Mouse (Mus musculus) liver, embryonic 16.5 days (tissue): ENCODE data around the gene Zscan21. TPM values are rescaled to one million over a fixed set of nuclear protein-coding genes. Genes with fewer than 3 reads are reported as not detected.

ENCODE experiments used
- ATAC-seq: fragments of 200-750 bp; cut with Nextera tagmentation; 2 replicates; pipeline ENCODE4 v1.8.0; 2017; ENCODE audit warnings: low read depth, mild to moderate bottlenecking, moderate number of reproducible peaks, moderate library complexity
- H3K27ac ChIP-seq: fragments of 300-500 bp; sonication (generic); 2 replicates; pipeline ENCODE4 v1.5.1; 2014; ENCODE audit warnings: mild to moderate bottlenecking, low read length
- H3K27me3 ChIP-seq: fragments of 300-500 bp; sonication (generic); 2 replicates; pipeline ENCODE4 v1.6.1; 2014; ENCODE audit warnings: low read depth, low read length, mixed read lengths; ENCODE audit not compliant: control insufficient read depth, insufficient read depth
- H3K36me3 ChIP-seq: fragments of 300-500 bp; sonication (generic); 2 replicates; pipeline ENCODE4 v1.6.1; 2014; ENCODE audit warnings: mild to moderate bottlenecking; ENCODE audit not compliant: control insufficient read depth, insufficient read depth
- H3K4me1 ChIP-seq: fragments of 300-500 bp; sonication (generic); 2 replicates; pipeline ENCODE4 v1.6.1; 2014; ENCODE audit warnings: low read depth, low read length, mixed read lengths; ENCODE audit not compliant: control insufficient read depth
- H3K4me2 ChIP-seq: fragments of 300-500 bp; sonication (generic); 2 replicates; pipeline ENCODE4 v1.6.1; 2014; ENCODE audit warnings: low read depth, low read length, mixed read lengths
- H3K4me3 ChIP-seq: fragments of 300-500 bp; sonication (generic); 2 replicates; pipeline ENCODE4 v1.5.1; 2014; ENCODE audit warnings: low read depth, mild to moderate bottlenecking, low read length
- H3K9ac ChIP-seq: fragments of 300-500 bp; sonication (generic); 2 replicates; pipeline ENCODE4 v1.6.1; 2014; ENCODE audit warnings: low read depth, low read length
- H3K9me3 ChIP-seq: fragments of 300-500 bp; sonication (generic); replicated peaks from 2 replicates; pipeline ENCODE4 v1.6.1; 2016; ENCODE audit warnings: low read length; ENCODE audit not compliant: control insufficient read depth
- WGBS: fragments of 180-500 bp; shearing (Covaris S2); extraction: QIAGEN DNeasy Blood & Tissue Kit; methylation state at CpG from one replicate; pipeline ENCODE4 v1.1.7; 2014; ENCODE audit not compliant: insufficient replicate concordance; 5-methylcytosine and 5-hydroxymethylcytosine counted together
- polyA plus RNA-seq: library from polyadenylated mRNA; unstranded; fragments of >200 nt; fragmentation: Nextera tagmentation; extraction: Ambion mirVana; gene quantifications from 2 replicates; pipeline ENCODE4 v1.2.1, GENCODE M21; 2015

Zscan21 gene
- polyA plus RNA-seq, 1 experiment from 2014 or later: 14.6 TPM

DNA sequence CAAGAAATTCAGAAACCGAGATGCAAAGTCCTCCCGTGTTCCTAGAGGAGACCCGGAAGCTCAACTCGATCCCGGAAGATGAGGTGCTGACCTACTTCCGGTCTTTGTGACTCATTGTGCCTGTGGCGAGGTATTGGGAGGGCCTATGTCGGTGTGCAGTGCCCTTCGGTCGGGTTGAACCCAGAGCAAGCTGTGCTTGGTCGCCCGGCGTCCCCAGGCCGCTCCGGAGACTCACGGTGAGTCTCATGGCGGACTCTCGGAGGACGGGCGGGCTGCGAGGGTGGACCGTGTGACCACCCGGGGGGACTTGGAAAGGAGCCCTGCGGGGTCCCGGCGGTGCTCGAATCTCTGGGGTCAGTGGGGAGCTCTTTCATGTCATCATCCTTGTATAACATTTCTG lies 31.7 kb upstream of the Zscan21 start, which contains the start of gene Zkscan1:
Zkscan1 (plus strand) TSS at position 89 of the 400 bp plus-strand sequence.
- no peaks in the 10 kb centered on the region for H3K9me3 ChIP-seq
- H3K9ac ChIP-seq: peak within 1 kb of the TSS; percentile 83
- peak; percentile 89 for ATAC-seq
- H3K4me1 ChIP-seq: peaks cover 32% of the 10 kb centered on the region
- peak within 1 kb of the TSS; percentile 68 for H3K27ac ChIP-seq
- H3K4me3 ChIP-seq: peak within 1 kb of the TSS; percentile 78
- 0% methylated on average over 27 of the region's 27 CpGs for WGBS
- H3K36me3 ChIP-seq: no peaks in the 10 kb centered on the region
- H3K4me2 ChIP-seq: peak within 1 kb of the TSS; percentile 83
- no peaks in the 10 kb centered on the region for H3K27me3 ChIP-seq

DNA sequence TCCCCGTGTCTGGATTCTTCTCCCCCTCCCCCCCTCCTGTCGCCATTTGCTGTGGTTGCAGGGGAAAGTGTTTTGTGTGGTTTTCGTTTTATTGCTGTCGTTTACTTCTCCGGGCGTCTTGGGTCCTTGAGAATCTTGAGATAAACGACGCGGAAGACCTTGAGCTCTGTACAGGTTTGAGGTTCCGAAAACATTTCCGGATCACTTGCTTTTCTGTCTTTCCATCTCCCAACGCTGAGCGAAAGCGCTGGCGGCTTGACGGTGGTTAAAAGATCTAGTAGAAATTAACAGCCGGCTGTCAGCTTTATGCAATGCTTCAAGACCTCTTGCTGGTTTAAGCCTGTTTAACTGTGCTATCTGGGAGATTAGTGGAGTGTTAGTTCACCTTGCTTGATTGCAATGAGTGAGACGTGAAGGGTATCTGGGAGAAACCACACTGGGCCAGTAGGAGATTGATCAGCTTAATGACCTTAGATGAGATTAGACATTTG lies 31.2 kb upstream of the Zscan21 start:
- WGBS: under 1% methylated on average over 18 of the region's 18 CpGs
- ATAC-seq: no peak
- Histone ChIP-seq H3K27me3 (no peaks in the 10 kb centered on the region), H3K27ac (peak overlapping the region; percentile 68), H3K4me3 (peak overlapping the region; percentile 78), H3K4me2 (peak overlapping the region; percentile 83), H3K36me3 (no peaks in the 10 kb centered on the region), H3K9me3 (no peaks in the 10 kb centered on the region), H3K4me1 (peaks cover 33% of the 10 kb centered on the region), H3K9ac (peak overlapping the region; percentile 83)

DNA sequence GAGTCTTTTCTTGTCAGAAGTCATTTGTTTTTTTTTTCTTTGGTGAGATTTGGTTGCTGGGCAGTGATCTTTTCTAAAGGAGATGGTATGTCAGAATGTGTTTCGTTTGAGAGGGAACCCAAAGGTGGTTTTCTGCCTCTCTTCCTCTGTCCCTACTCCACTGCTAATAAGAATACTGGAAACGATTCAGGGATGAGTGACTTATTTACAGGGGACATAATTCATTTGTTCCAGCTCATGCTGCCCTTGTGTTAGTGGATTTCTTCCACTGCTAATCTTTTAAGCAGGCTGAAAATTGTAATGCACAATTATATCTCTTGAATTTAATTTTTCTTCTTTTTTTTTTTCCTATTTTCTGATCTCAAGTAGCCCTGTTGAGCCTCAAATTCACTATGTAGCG lies 29.9 kb upstream of the Zscan21 start:
- 63% methylated on average over 3 of the region's 3 CpGs for WGBS
- Histone ChIP-seq H3K27ac (no peak overlapping the region), H3K9ac (no peak overlapping the region), H3K27me3 (no peaks in the 10 kb centered on the region), H3K9me3 (no peaks in the 10 kb centered on the region), H3K4me1 (peaks cover 33% of the 10 kb centered on the region), H3K36me3 (no peaks in the 10 kb centered on the region), H3K4me2 (0 out of 2 replicates have a peak overlapping the region, but pooled peaks have one; percentile 83), H3K4me3 (no peak overlapping the region)
- ATAC-seq: no peak

DNA sequence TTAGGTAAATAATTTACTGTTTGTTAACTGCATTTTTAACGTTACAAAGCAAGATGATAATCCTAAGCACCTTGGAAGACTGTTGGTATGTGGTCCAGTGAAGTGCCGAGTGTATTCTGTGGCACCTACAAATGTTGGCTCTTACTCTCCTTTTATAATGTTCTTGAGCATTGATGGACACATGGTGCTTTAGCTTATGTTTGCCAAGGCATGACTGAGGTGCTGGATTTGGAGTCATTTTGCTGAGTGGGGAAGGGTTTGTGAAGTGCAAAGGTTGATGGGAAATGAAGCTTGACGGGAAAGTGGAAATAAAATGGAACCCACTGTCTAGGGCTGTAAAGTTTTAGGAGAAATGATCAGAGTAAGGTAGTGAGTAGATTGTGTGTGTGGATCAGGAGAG lies 28.3 kb upstream of the Zscan21 start:
- H3K27ac ChIP-seq: peak overlapping the region; percentile 53
- ATAC-seq: no peak
- H3K4me1 ChIP-seq: peaks cover 33% of the 10 kb centered on the region
- no peaks in the 10 kb centered on the region for H3K27me3 ChIP-seq
- H3K4me3 ChIP-seq: no peak overlapping the region
- peak overlapping the region; percentile 21; the same call in 1 of the 2 replicates for H3K4me2 ChIP-seq
- H3K9ac ChIP-seq: no peak overlapping the region
- no peaks in the 10 kb centered on the region for H3K9me3 ChIP-seq
- peaks cover 4% of the 10 kb centered on the region; the same call in 1 of the 2 replicates for H3K36me3 ChIP-seq
- whole genome bisulfite sequencing: 73% methylated on average over 3 of the region's 3 CpGs

DNA sequence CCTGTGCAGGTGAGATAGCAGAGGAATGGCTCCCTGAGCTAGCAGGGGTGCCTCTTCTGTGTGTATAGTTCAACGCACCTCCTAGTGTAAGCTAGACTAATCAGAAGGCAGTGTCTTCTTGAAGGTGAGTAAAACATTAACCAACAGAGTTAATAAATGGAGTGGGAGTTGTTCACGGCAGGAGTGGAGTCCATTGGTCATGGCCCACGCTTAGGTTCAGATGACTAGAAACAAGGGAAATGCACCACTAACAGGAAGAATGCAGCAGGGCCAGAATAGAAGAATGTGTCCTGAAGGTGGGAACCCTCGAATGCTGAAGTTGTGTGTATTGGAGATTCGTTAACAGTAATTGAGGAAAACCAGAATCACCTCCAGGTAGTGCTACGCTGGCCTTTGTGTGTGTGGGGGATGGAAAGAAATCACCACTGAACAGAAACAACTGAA lies 27.6 kb upstream of the Zscan21 start:
- H3K27ac ChIP-seq: peak overlapping the region; percentile 81
- H3K9ac ChIP-seq: peak overlapping the region; percentile 4; the same call in 1 of the 2 replicates
- peak overlapping the region; percentile 38 for H3K4me2 ChIP-seq
- ATAC-seq: peak; percentile 71
- H3K4me3 ChIP-seq: peak overlapping the region; percentile 25; the same call in 1 of the 2 replicates
- no peaks in the 10 kb centered on the region for H3K27me3 ChIP-seq
- H3K4me1 ChIP-seq: peaks cover 27% of the 10 kb centered on the region
- peaks cover 5% of the 10 kb centered on the region; the same call in 1 of the 2 replicates for H3K36me3 ChIP-seq
- WGBS: 57% methylated on average over 6 of the region's 6 CpGs
- no peaks in the 10 kb centered on the region for H3K9me3 ChIP-seq

DNA sequence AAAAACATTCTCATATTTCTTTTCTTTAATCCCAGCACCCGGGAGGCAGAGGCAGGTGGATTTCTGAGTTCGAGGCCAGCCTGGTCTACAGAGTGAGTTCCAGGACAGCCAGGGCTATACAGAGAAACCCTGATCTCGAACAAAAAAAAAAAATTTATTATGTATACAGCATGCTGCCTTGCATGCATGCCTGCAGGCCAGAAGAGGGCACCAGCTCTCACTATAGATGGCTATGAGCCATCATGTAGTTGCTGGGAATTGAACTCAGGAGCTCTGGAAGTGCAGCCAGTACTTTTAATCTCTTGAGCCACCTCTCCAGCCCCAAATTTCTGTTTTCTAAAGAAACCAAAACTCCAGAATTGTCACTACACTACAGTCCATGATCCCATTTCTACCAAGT lies 26.4 kb upstream of the Zscan21 start:
- H3K4me2 ChIP-seq: 0 out of 2 replicates have a peak overlapping the region, but pooled peaks have one; percentile 12
- ATAC-seq: no peak
- WGBS: 64% methylated on average over 3 of the region's 3 CpGs
- H3K9ac ChIP-seq: no peak overlapping the region
- H3K36me3 ChIP-seq: peaks cover 10% of the 10 kb centered on the region; the same call in 1 of the 2 replicates
- H3K4me1 ChIP-seq: peaks cover 27% of the 10 kb centered on the region
- no peak overlapping the region for H3K27ac ChIP-seq
- H3K9me3 ChIP-seq: no peaks in the 10 kb centered on the region
- no peak overlapping the region for H3K4me3 ChIP-seq
- no peaks in the 10 kb centered on the region for H3K27me3 ChIP-seq

DNA sequence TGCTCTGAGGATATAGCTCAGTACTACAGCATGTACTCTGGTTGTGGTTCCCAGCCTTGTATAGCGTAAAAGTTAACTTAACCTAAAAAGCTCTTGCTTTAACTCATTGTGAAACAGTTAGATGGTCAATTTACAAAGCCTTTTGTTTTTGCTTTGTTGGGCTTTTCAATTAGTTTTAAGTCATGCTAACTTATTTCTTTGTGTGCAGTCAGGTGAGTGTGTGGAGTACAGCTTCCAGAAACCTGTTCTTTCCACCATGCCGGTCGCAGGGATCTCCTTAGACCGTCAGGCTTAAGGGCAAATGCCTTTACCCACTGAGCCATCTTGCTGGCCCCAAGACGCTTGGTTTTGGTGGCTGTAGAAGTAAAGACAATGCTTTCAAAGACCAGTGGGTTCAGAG lies 26.0 kb upstream of the Zscan21 start:
- no peak for ATAC-seq
- no peaks in the 10 kb centered on the region for H3K27me3 ChIP-seq
- 84% methylated on average over 5 of the region's 5 CpGs for WGBS
- peaks cover 27% of the 10 kb centered on the region for H3K4me1 ChIP-seq
- H3K9me3 ChIP-seq: no peaks in the 10 kb centered on the region
- H3K4me3 ChIP-seq: no peak overlapping the region
- H3K36me3 ChIP-seq: peaks cover 10% of the 10 kb centered on the region; the same call in 1 of the 2 replicates
- no peak overlapping the region for H3K27ac ChIP-seq
- no peak overlapping the region for H3K9ac ChIP-seq
- H3K4me2 ChIP-seq: no peak overlapping the region

DNA sequence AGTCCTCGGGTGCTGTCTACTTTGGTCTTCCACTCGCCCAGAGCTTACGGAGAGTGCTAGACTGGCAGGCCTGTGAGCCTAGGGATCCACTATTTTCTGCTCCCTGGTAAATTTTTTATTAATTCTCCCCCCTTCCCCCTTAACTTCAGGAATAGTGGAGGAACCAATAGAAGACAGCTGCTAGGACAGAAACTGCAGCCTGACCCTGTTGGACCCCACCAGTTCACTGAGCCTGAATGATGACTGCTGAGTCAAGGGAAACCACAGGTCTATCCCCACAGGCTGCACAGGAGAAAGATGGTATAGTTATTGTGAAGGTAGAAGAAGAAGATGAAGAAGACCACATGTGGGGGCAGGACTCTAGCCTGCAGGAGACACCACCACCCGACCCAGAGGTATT lies 23.9 kb upstream of the Zscan21 start:
- peaks cover 20% of the 10 kb centered on the region for H3K36me3 ChIP-seq
- ATAC-seq: no peak
- H3K4me1 ChIP-seq: peaks cover 22% of the 10 kb centered on the region
- no peak overlapping the region for H3K9ac ChIP-seq
- no peak overlapping the region for H3K4me2 ChIP-seq
- no peaks in the 10 kb centered on the region for H3K27me3 ChIP-seq
- no peak overlapping the region for H3K4me3 ChIP-seq
- WGBS: 80% methylated on average over 4 of the region's 4 CpGs
- H3K9me3 ChIP-seq: no peaks in the 10 kb centered on the region
- no peak overlapping the region for H3K27ac ChIP-seq

DNA sequence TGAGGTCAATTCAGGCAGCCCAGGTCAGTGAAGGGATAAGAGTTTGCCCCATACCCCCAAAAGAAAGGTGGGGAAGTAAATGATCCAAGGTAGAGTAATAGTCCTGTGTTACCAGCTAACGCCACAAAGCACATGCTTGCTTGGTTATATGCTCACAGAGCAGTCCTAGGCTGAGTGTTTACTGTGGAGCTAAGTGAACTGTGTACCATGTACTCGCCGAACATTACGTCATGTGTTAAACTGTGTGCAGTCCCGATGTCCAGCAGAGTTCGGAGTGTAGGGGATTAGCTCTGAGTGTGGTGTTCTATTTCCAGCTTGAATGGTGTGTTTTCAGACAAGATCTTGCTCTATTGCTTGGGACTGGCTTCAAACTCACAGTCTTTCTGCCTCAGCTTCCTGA lies 22.2 kb upstream of the Zscan21 start:
- Histone ChIP-seq H3K9ac (no peak overlapping the region), H3K9me3 (no peaks in the 10 kb centered on the region), H3K27ac (peak overlapping the region; percentile 71), H3K36me3 (peaks cover 33% of the 10 kb centered on the region), H3K4me3 (no peak overlapping the region), H3K4me2 (no peak overlapping the region), H3K27me3 (no peaks in the 10 kb centered on the region), H3K4me1 (peaks cover 5% of the 10 kb centered on the region)
- 78% methylated on average over 6 of the region's 6 CpGs for WGBS
- peak; percentile 92 for ATAC-seq
